Comparison of ENCODE assay signal across 1 mouse cellular context in the genomic region with DNA sequence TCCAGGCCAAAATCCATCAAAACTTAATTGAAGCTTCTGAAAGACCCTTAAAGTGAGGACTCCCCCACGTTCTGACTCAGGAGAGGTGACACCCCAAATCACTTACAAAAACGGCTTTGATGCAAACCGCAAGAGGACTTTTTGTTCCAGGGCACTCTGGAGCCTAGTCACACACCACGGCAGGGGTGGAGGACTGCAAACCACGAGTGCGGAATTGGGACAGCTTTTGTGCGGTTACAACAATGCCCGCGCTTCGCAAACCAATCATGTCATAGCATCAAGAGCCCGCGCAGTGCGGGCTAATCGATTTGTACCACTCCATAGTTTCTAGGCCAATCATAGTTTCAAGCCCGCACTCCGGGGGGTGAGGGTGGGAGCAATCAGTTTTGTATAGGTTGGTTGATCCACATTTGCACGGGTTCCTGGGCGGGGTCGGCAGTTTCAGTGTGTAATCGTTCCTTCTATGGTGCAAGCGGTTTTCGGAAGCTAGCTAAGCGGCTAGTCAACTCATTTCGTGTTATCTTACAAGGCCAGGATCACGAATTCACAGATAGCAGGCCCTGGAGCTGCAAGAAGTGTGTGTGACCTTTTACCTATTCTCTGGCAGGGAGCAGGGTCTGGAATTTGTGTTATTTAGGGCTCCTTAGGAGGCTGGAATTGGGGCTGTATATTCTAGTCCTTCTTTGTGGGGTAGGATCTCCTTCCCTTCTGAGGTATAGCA.
TF ChIP-seq lines count a peak whose summit lies in the region.

No protein-coding gene starts in this region.

TF ChIP-seq in MEL, 35 proteins besides CTCF, POLR2A, EP300 and RAD21 (continued from another document):
- TF ChIP-seq MAFK (IDR thresholded peaks at IDR 0.05; ENCODE audit: borderline replicate concordance, low read depth, low read length) (no peak), NRF1 (IDR thresholded peaks at IDR 0.05; ENCODE audit: insufficient read depth, low read depth, low read length, poor library complexity, severe bottlenecking) (no peak), CHD1 (IDR thresholded peaks at IDR 0.05; ENCODE audit: low read depth, low read length) (no peak), ZNF384 (IDR thresholded peaks at IDR 0.05; ENCODE audit: low read depth, low read length) (no peak), KAT2A (conservative IDR thresholded peaks at IDR 0.05; ENCODE audit: low read depth, low read length) (no peak), MYC (IDR thresholded peaks at IDR 0.05; ENCODE audit: low read depth, low read length) (0 out of 2 replicates have a peak, but pooled peaks have one; percentile 11), ZMIZ1 (IDR thresholded peaks at IDR 0.05; ENCODE audit: low read depth, low read length) (no peak), E2F4 (IDR thresholded peaks at IDR 0.05; ENCODE audit: borderline replicate concordance, low read depth, low read length) (peak; percentile 93), POLR2AphosphoS5 (IDR thresholded peaks at IDR 0.05; ENCODE audit: borderline replicate concordance, low read depth, low read length) (no peak), GABPA (IDR thresholded peaks at IDR 0.05; ENCODE audit: low read depth, low read length) (no peak), ETS1 (IDR thresholded peaks at IDR 0.05; ENCODE audit: low read depth, low read length) (peak; percentile 47; the same call in 1 of the 2 replicates), UBTF (IDR thresholded peaks at IDR 0.05; ENCODE audit: borderline replicate concordance, insufficient read depth, low read depth, low read length) (no peak), ZKSCAN1 (IDR thresholded peaks at IDR 0.05; ENCODE audit: low read depth, low read length) (no peak), BHLHE40 (IDR thresholded peaks at IDR 0.05; ENCODE audit: borderline replicate concordance, low read depth, low read length) (no peak; the same call in 1 of the 2 replicates), MAZ (IDR thresholded peaks at IDR 0.05; ENCODE audit: low read depth, low read length) (peak; percentile 16; the same call in 1 of the 2 replicates), ELF1 (IDR thresholded peaks at IDR 0.05; ENCODE audit: low read depth, low read length) (no peak), CHD2 (IDR thresholded peaks at IDR 0.05; ENCODE audit: low read length) (no peak), MAX (IDR thresholded peaks at IDR 0.05; ENCODE audit: low read length) (peak; percentile 61), GATA1 (IDR thresholded peaks at IDR 0.05; ENCODE audit: low read depth, low read length) (peak; percentile 76), MXI1 (IDR thresholded peaks at IDR 0.05; ENCODE audit: low read depth, low read length) (peak; percentile 69), TAL1 (IDR thresholded peaks at IDR 0.05; ENCODE audit: low read length) (peak; percentile 62), USF1 (IDR thresholded peaks at IDR 0.05; ENCODE audit: low read depth, low read length) (no peak), HCFC1 (IDR thresholded peaks at IDR 0.05; ENCODE audit: low read depth, low read length) (peak; percentile 25; the same call in 1 of the 2 replicates), TCF12 (IDR thresholded peaks at IDR 0.05; ENCODE audit: low read depth, low read length) (peak; percentile 74), MEF2A (IDR thresholded peaks at IDR 0.05; ENCODE audit: extremely low read depth, insufficient replicate concordance, low read depth, low read length, poor library complexity, severe bottlenecking) (no peak), JUND (IDR thresholded peaks at IDR 0.05; ENCODE audit: low read depth, low read length) (no peak), ZC3H11A (IDR thresholded peaks at IDR 0.05; ENCODE audit: low read depth, low read length) (no peak), USF2 (IDR thresholded peaks at IDR 0.05; ENCODE audit: borderline replicate concordance in 1 of 2, insufficient read depth in 1 of 2, low read depth in 1 of 2, low read length in 2 of 2) (no peak), RCOR1 (IDR thresholded peaks at IDR 0.05; ENCODE audit: low read depth, low read length) (no peak), TBP (IDR thresholded peaks at IDR 0.05; ENCODE audit: low read depth, low read length) (no peak), MYB (IDR thresholded peaks at IDR 0.05; ENCODE audit: low read depth, low read length) (0 out of 2 replicates have a peak, but pooled peaks have one; percentile 11), NELFE (IDR thresholded peaks at IDR 0.05; ENCODE audit: low read depth, low read length) (peak; percentile 46; the same call in 1 of the 2 replicates)
